Mouse (Mus musculus): ENCODE measurements at regions not wholly inside any gene's neighbourhood (a gene's known extent, or its start where the extent isn't known, plus 50 kb on each side); places are given as distances from the start of the nearest gene placed in this dataset.
"Not testable (repeated sequence)": the region's sequence is repeated elsewhere in the genome, so short reads cannot be mapped to it uniquely, and the experiment has no call there.

- WGBS = 63% methylated on average over 4 of the region's 4 CpGs
These were observed 99.6 kb upstream of the Fam78b start for GRCm38 (mm10) chr1:166901574-166901973.

GRCm38 (mm10) chr1:166903417-166903816 lies 97.8 kb upstream of the Fam78b start:
- no peaks in the 10 kb centered on the region for H3K9me3 ChIP-seq (ENCODE audit: control insufficient read depth)
- no peak for TF ChIP-seq CTCF (IDR thresholded peaks at IDR 0.05; ENCODE audit: low read depth)
- no peak overlapping the region for H3K4me3 ChIP-seq (ENCODE audit: low read depth, low read length)
- ATAC-seq = no peak
- no peaks in the 10 kb centered on the region for H3K36me3 ChIP-seq (ENCODE audit: control insufficient read depth, insufficient read depth)
- 76% methylated on average over 5 of the region's 5 CpGs for WGBS
- no peak overlapping the region for H3K4me2 ChIP-seq (replicated peaks; ENCODE audit: low read depth)
- no peak overlapping the region for H3K27ac ChIP-seq (ENCODE audit: low read depth, low read length)
- H3K9ac ChIP-seq (ENCODE audit: low read depth, low read length) = no peak overlapping the region
- H3K4me1 ChIP-seq (replicated peaks; ENCODE audit: control insufficient read depth, insufficient read depth, low read length) = no peaks in the 10 kb centered on the region
- no peaks in the 10 kb centered on the region for H3K27me3 ChIP-seq (replicated peaks; ENCODE audit: control insufficient read depth, insufficient read depth, low read length)

More at GRCm38 (mm10) chr1:166901574-166901973, 99.6 kb upstream of the Fam78b start:
- no peak overlapping the region for H3K9ac ChIP-seq (ENCODE audit: low read depth, low read length)
- H3K27me3 ChIP-seq (replicated peaks; ENCODE audit: control insufficient read depth, insufficient read depth, low read length) = no peaks in the 10 kb centered on the region
- no peak overlapping the region for H3K4me2 ChIP-seq (replicated peaks; ENCODE audit: low read depth)
- no peak overlapping the region for H3K27ac ChIP-seq (ENCODE audit: low read depth, low read length)
- no peak for ATAC-seq
- no peaks in the 10 kb centered on the region for H3K4me1 ChIP-seq (replicated peaks; ENCODE audit: control insufficient read depth, insufficient read depth, low read length)
- no peak overlapping the region for H3K4me3 ChIP-seq (ENCODE audit: low read depth, low read length)
- no peaks in the 10 kb centered on the region for H3K9me3 ChIP-seq (ENCODE audit: control insufficient read depth)
- TF ChIP-seq CTCF (IDR thresholded peaks at IDR 0.05; ENCODE audit: low read depth) = no peak
- H3K36me3 ChIP-seq (ENCODE audit: control insufficient read depth, insufficient read depth) = no peaks in the 10 kb centered on the region

GRCm38 (mm10) chr1:166908231-166908805 lies 92.9 kb upstream of the Fam78b start:
- H3K27me3 ChIP-seq (replicated peaks; ENCODE audit: control insufficient read depth, insufficient read depth, low read length) = no peaks in the 10 kb centered on the region
- no peak for TF ChIP-seq CTCF (IDR thresholded peaks at IDR 0.05; ENCODE audit: low read depth)
- no peak for ATAC-seq
- no peaks in the 10 kb centered on the region for H3K9me3 ChIP-seq (ENCODE audit: control insufficient read depth)
- WGBS = 71% methylated on average over 10 of the region's 10 CpGs
- H3K27ac ChIP-seq (ENCODE audit: low read depth, low read length) = no peak overlapping the region
- no peaks in the 10 kb centered on the region for H3K36me3 ChIP-seq (ENCODE audit: control insufficient read depth, insufficient read depth)
- no peak overlapping the region for H3K9ac ChIP-seq (ENCODE audit: low read depth, low read length)
- H3K4me2 ChIP-seq (replicated peaks; ENCODE audit: low read depth) = no peak overlapping the region
- no peaks in the 10 kb centered on the region for H3K4me1 ChIP-seq (replicated peaks; ENCODE audit: control insufficient read depth, insufficient read depth, low read length)
- no peak overlapping the region for H3K4me3 ChIP-seq (ENCODE audit: low read depth, low read length)

- ATAC-seq; H3K27ac ChIP-seq (ENCODE audit: low read depth, low read length); H3K4me1 ChIP-seq (replicated peaks; ENCODE audit: control insufficient read depth, insufficient read depth, low read length); H3K27me3 ChIP-seq (replicated peaks; ENCODE audit: control insufficient read depth, insufficient read depth, low read length); H3K9ac ChIP-seq (ENCODE audit: low read depth, low read length); H3K36me3 ChIP-seq (ENCODE audit: control insufficient read depth, insufficient read depth); H3K4me2 ChIP-seq (replicated peaks; ENCODE audit: low read depth); H3K9me3 ChIP-seq (ENCODE audit: control insufficient read depth); H3K4me3 ChIP-seq (ENCODE audit: low read depth, low read length): not testable (repeated sequence)
- 93% methylated on average over 7 of the region's 10 CpGs for WGBS
These were observed 89.0 kb upstream of the Fam78b start for GRCm38 (mm10) chr1:166912195-166912594.

- H3K4me2 ChIP-seq (replicated peaks; ENCODE audit: low read depth) = no peak overlapping the region
- H3K36me3 ChIP-seq (ENCODE audit: control insufficient read depth, insufficient read depth) = no peaks in the 10 kb centered on the region
- no peak for ATAC-seq
- H3K27me3 ChIP-seq (replicated peaks; ENCODE audit: control insufficient read depth, insufficient read depth, low read length) = no peaks in the 10 kb centered on the region
- no peak overlapping the region for H3K9ac ChIP-seq (ENCODE audit: low read depth, low read length)
- H3K4me3 ChIP-seq (ENCODE audit: low read depth, low read length) = no peak overlapping the region
- no peak for TF ChIP-seq CTCF (IDR thresholded peaks at IDR 0.05; ENCODE audit: low read depth)
- H3K27ac ChIP-seq (ENCODE audit: low read depth, low read length) = no peak overlapping the region
- WGBS = 86% methylated on average over 16 of the region's 16 CpGs
- no peaks in the 10 kb centered on the region for H3K4me1 ChIP-seq (replicated peaks; ENCODE audit: control insufficient read depth, insufficient read depth, low read length)
- H3K9me3 ChIP-seq (ENCODE audit: control insufficient read depth) = no peaks in the 10 kb centered on the region
These were observed 78.1 kb upstream of the Fam78b start for GRCm38 (mm10) chr1:166922911-166923712.

GRCm38 (mm10) chr1:166923713-166923975 lies 77.6 kb upstream of the Fam78b start:
- H3K4me3 ChIP-seq (ENCODE audit: low read depth, low read length) = no peak overlapping the region
- H3K27me3 ChIP-seq (replicated peaks; ENCODE audit: control insufficient read depth, insufficient read depth, low read length) = no peaks in the 10 kb centered on the region
- no peak overlapping the region for H3K27ac ChIP-seq (ENCODE audit: low read depth, low read length)
- H3K36me3 ChIP-seq (ENCODE audit: control insufficient read depth, insufficient read depth) = no peaks in the 10 kb centered on the region
- ATAC-seq = no peak
- 73% methylated on average over 3 of the region's 3 CpGs for WGBS
- no peaks in the 10 kb centered on the region for H3K9me3 ChIP-seq (ENCODE audit: control insufficient read depth)
- no peaks in the 10 kb centered on the region for H3K4me1 ChIP-seq (replicated peaks; ENCODE audit: control insufficient read depth, insufficient read depth, low read length)
- no peak overlapping the region for H3K4me2 ChIP-seq (replicated peaks; ENCODE audit: low read depth)
- no peak for TF ChIP-seq CTCF (IDR thresholded peaks at IDR 0.05; ENCODE audit: low read depth)
- no peak overlapping the region for H3K9ac ChIP-seq (ENCODE audit: low read depth, low read length)
